Mouse (Mus musculus): ENCODE data around the gene Ndufv1.
A peak's percentile ranks its signal among the peaks of the same experiment; 100 is the strongest.

Ndufv1 gene

GRCm38 (mm10) chr19:4001752-4002151 is 10.9 kb downstream of the Ndufv1 start:
- no peak for DNase-seq (ENCODE audit: low spot score)

- no peak for DNase-seq (ENCODE audit: low spot score)
These were observed 11.6 kb downstream of the Ndufv1 start for GRCm38 (mm10) chr19:4000949-4001525.

GRCm38 (mm10) chr19:4000119-4000900 is 12.3 kb downstream of the Ndufv1 start, which contains the start of the genes Nudt8 and Gm49405:
Gene Nudt8 (plus strand): TSS chr19:4000580.
Gene Gm49405 (plus strand): TSS chr19:4000626.
- peak; percentile 93 for DNase-seq (ENCODE audit: low spot score)

GRCm38 (mm10) chr19:3999121-3999730 is 13.4 kb downstream of the Ndufv1 start:
- no peak for DNase-seq (ENCODE audit: low spot score)

DNA sequence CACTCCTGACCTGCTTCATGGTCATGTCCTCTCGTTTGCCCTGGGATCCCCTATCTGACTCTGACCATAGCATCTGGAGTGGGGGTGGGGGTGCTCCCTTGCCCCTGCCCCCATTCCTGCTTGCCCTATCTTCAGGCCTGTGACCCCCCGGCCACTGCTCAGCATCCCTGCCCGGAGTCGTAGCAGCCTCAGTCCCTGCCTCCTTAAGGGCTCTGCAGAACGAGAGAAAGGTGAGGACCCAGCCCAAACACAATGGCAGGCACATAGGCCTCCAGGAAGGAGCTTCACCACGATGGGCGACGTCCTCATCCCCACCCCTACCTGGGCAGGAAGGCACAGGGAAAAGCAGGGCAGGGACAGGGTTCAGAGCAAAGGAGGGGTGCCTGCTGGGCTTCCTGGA is 14.3 kb downstream of the Ndufv1 start:
- DNase-seq (ENCODE audit: low spot score): no peak

DNA sequence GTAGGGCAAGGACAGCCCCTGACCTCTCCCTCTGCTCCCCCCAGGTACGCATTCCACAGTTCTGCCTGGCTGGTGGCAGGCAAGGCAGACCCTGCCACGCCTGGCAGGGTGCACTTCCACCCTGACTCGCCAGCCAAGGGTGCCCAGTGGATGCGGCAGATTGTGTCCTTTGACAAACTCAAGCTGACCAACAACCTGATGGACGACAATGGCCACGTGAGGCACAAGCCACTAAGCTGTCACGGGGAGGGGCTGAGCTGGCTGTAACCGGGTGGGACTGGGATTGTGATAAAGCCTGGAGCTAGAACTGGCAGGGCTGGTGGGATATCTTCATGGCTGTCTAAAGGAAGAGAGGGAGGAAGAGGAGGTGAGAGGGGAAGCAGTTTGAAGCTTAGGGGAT is 15.4 kb downstream of the Ndufv1 start:
- DNase-seq (ENCODE audit: low spot score): no peak

GRCm38 (mm10) chr19:3996747-3997146 is 15.9 kb downstream of the Ndufv1 start:
- DNase-seq (ENCODE audit: low spot score): no peak

GRCm38 (mm10) chr19:3996106-3996505 is 16.5 kb downstream of the Ndufv1 start:
- no peak for DNase-seq (ENCODE audit: low spot score)

DNA sequence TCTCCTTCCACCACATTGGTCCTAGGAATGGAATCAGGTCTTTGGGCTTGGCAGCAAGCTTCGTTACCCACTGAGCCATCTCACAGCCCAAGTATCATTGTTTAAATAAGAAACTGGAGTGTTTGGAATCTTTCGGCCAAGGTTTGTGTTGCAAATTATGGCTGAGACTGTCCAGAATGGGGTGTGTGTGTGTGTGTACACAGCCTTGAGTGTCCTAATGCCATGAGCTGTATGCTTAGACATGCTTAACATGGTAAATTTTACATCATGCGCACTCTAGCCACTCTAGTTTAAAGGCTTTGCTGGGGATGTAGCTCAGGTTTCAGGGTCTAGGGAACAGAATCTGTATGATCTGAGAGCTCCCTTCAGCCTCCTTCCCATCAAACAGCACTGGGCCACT is 17.1 kb downstream of the Ndufv1 start:
- no peak for DNase-seq (ENCODE audit: low spot score)

DNA sequence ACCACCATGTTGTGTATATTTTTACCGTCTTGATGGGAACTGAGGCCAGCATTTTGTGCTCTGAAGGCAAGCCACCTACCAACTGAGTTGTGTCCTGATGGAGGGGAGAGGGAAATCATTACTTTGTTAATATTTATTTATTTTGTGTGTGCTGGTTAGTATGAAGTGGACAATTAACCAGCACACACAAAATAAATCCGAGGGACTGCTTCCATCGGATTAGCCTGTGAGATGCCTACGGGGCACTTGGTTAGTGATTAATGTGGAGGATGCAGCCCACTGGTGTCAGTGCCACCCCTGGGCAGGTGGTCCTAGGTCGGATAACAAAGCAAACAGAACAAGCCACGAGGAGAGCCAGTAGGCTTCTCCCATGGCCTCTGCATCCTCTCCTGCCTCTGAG is 17.7 kb downstream of the Ndufv1 start:
- DNase-seq (ENCODE audit: low spot score): no peak

DNA sequence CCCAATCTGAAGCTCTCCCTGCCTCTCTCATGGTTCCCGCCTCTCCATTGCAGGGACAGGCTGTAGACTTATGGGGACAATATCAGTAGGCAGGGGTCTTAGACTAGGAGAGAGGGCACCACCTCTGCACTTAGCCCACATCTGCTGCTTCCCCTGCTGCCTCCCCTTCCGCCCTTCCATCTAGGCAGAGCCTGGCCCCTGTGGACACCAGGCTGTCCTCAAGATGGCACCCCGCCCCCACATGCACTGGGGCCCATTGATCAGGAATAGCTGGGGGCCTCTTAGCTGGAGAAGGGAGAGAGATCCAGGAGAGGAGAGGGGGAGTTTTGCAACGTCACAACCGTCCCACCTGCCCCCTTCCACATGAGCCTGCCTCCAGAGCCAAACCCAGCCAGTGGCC is 20.2 kb downstream of the Ndufv1 start, which contains the start of gene Tbx10:
Tbx10 (plus strand) TSS at position 337 of the 400 bp plus-strand sequence.
- no peak for DNase-seq (ENCODE audit: low spot score)

DNA sequence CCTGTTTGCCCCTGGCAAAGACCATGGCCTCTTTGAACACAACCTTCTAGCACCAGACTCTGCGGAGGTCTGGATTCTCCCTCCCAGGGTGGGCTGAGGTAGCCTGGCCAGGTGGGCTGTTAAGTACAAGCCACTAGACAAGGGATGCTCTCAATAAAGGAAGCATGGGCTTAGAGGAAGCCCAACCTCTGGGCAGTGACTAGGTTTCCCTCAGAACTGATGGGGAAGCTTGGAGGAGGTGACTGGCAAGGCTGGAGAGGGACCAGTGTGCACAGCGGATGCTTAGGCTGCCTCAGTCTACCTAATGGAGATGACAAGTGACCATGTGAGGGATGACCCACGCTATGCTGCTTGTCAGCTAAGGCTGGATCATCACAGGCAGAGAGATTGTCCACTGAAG is 20.6 kb downstream of the Ndufv1 start:
- no peak for DNase-seq (ENCODE audit: low spot score)

DNA sequence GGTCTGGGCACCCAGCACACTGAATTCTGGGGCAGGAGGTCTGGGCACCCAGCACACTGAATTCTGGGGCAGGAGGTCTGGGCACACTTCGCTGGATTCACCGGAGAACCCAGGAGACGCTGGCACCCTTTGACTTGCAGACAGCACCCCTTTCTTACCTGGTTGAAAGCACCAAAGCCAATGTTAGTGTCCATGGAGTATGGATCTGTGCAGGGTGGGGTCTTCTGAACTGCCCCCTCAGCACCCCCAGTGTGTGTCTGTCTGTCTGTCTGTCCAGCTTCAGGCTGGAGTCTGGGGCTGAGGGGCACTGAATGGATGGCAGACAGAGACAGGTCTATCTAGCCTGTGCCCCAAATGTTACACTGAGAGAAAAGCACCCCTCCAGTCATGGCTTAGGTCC is 21.0 kb downstream of the Ndufv1 start:
- no peak for DNase-seq (ENCODE audit: low spot score)

GRCm38 (mm10) chr19:3990804-3991203 is 21.8 kb downstream of the Ndufv1 start:
- no peak for DNase-seq (ENCODE audit: low spot score)

- no peak for DNase-seq (ENCODE audit: low spot score)
These were observed 23.9 kb downstream of the Ndufv1 start for GRCm38 (mm10) chr19:3988750-3989149.

GRCm38 (mm10) chr19:3988066-3988465 is 24.5 kb downstream of the Ndufv1 start:
- no peak for DNase-seq (ENCODE audit: low spot score)

GRCm38 (mm10) chr19:3986334-3986733 is 26.3 kb downstream of the Ndufv1 start, which contains the start of gene Acy3:
Gene Acy3 (plus strand): TSS chr19:3986570.
- DNase-seq (ENCODE audit: low spot score): peak; percentile 67

DNA sequence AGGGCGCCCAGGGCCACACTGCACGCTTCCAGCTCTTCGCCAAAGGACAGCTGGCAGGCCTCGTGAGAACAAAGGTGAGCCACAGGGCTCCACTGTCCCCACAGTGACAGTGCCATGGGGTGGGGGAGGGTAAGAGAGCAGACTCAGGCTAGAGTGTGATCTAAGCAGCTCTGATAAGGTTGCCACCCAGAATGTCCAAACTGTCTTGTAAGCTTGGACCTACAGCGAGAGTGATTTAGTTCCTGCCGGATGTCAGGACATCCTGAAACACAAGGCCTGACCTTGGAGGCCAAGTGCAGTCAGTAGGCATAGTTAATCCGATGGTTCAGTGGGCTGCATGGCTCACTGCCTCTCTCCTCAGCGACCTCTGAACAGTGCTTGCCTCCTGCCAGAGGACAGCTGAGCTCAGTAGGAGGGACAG is 27.3 kb downstream of the Ndufv1 start:
- DNase-seq (ENCODE audit: low spot score): no peak

- no peak for DNase-seq (ENCODE audit: low spot score)
These were observed 28.9 kb downstream of the Ndufv1 start for GRCm38 (mm10) chr19:3983527-3984200.

- no peak for DNase-seq (ENCODE audit: low spot score)
These were observed 31.7 kb downstream of the Ndufv1 start for GRCm38 (mm10) chr19:3980917-3981316.

DNA sequence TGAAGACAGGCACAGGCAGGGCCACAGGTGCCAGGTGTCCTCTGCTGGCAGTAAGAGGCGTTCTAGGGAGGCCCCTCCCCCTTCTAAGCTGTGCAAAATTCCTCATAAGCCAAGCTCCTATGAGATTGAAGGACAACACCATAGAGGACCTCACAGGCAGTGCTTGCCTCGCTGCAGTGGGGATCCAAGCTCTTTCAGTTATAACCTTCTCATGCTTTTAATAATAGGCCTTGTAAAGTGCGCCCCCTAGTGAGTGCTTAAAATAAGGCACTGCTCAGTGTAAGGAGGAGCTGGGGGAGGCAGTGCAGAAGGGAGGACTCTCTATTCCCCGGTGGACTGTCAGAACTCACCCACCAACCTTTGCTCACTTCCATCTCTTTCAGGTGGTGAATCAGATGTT is 32.3 kb downstream of the Ndufv1 start:
- peak; percentile 42 for DNase-seq (ENCODE audit: low spot score)

DNA sequence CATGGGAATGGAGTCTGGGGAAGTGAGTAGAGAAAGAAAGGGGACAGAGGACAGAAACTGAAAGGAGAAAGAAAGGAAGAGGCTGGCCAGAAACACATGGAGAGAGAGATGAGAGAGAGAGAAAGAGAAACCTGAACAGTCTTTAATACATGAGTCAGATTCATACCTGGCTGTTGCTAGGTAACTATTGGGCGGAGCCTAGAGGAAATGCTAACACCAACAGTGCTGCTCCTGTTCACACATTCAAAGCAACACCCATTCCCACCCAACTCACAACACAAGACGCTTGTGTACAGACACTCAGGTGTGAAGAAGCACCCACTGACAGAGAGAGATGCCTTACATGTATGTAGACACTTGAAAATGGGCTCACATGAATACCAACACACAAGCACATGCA is 36.7 kb downstream of the Ndufv1 start:
- DNase-seq (ENCODE audit: low spot score): no peak

Measured in ovary, postnatal 10 days (tissue).